In the genomic region with DNA sequence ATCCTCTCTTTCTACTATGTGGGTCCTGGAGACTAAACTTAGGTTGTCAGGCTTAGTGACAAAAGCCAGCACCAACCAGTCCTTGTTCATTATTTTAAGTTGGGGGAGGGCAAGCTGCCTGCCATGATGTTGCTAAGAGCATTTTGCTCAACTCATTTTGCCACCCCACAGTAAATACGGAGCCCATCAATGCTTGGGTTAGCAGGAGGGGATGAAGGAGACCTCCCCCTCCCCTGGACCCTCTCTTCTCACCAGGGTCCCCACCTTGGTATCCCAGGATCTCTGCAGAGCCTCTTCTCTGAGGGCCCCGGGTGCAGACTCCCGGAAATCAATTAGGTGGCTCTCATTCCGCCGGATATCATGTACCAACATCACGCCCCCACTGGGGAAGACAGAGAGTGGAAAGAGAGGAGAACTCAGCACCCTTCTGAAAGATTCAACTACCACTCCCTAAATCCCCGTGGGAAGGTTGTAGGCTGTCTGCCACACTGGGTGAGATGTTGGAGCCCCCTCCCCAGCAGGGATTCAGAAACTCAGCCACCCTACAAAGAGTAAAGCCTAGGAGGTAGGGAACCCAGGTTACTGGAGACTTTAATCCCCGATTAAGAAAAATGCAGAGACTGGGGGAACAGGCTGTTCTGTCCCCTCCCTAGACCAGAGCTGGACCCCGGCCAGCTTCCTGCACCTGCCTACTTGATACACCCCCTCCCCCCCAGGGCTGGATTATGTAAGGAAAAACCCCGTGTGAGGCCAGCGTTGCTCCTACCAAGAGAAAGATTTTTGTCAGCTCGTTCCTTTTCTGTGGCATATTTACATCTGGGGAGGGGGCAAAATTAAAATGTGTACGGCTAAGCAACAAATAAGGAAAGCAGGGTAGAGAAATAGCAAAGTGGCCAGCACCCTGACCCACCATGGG, we compare ENCODE assay signal across 13 mouse cellular contexts. TPM values are rescaled to one million over a fixed set of nuclear protein-coding genes. Genes with fewer than 3 reads are reported as not detected.
DNase-seq lines count a peak whose midpoint lies in the region; ATAC-seq lines count a peak whose summit lies in the region.
"Had no signal": no experiment of that assay in that cellular context is flagged by ENCODE, and none has a peak within 500 bp of the region (broad histone marks: within the 10 kb centered on the region; RNA-seq: fewer than 3 reads in every experiment).

No protein-coding gene starts in this region.

- peaks cover 45% of the 10 kb centered on the region for H3K36me3 ChIP-seq in forebrain, embryonic 13.5 days (ENCODE audit: poor library complexity, severe bottlenecking)
- H3K36me3 ChIP-seq in forebrain, embryonic 16.5 days (ENCODE audit: control insufficient read depth, insufficient read depth): peaks cover 2% of the 10 kb centered on the region; the same call in 1 of the 2 replicates
- peaks cover 2% of the 10 kb centered on the region for H3K36me3 ChIP-seq in megakaryocyte, embryonic 14.5 days (replicated peaks; ENCODE audit: low read length)
- no peaks in the 10 kb centered on the region for H3K36me3 ChIP-seq in embryonic facial prominence, embryonic 14.5 days (ENCODE audit: control insufficient read depth, insufficient read depth, low read length)
- H3K36me3 ChIP-seq: heart, embryonic 13.5 days; intestine, embryonic 15.5 days had no signal

- no peaks in the 10 kb centered on the region for H3K9me3 ChIP-seq in forebrain, embryonic 13.5 days (replicated peaks)
- no peaks in the 10 kb centered on the region for H3K9me3 ChIP-seq in forebrain, embryonic 16.5 days (ENCODE audit: control insufficient read depth, low read length)
- H3K9me3 ChIP-seq in megakaryocyte, embryonic 14.5 days: no peaks in the 10 kb centered on the region
- no peaks in the 10 kb centered on the region for H3K9me3 ChIP-seq in embryonic facial prominence, embryonic 14.5 days (ENCODE audit: control insufficient read depth, low read length)
- H3K9me3 ChIP-seq: heart, embryonic 13.5 days; intestine, embryonic 15.5 days had no signal

- H3K27me3 ChIP-seq in forebrain, embryonic 13.5 days: no peaks in the 10 kb centered on the region
- H3K27me3 ChIP-seq in forebrain, embryonic 16.5 days (replicated peaks; ENCODE audit: control insufficient read depth, insufficient read depth, low read length): no peaks in the 10 kb centered on the region
- H3K27me3 ChIP-seq in megakaryocyte, embryonic 14.5 days (replicated peaks): peaks cover 33% of the 10 kb centered on the region
- no peaks in the 10 kb centered on the region for H3K27me3 ChIP-seq in embryonic facial prominence, embryonic 14.5 days (replicated peaks; ENCODE audit: control insufficient read depth, insufficient read depth, low read length)
- H3K27me3 ChIP-seq: intestine, embryonic 15.5 days had no signal

- peak; percentile 92 for DNase-seq in embryonic facial prominence, embryonic 14.5 days (ENCODE audit: low spot score)
- DNase-seq in lung, postnatal 4 days: peak; percentile 29 to 50
- DNase-seq: thymus, postnatal 25 days had no signal

- H3K9ac ChIP-seq in forebrain, embryonic 13.5 days: peak overlapping the region; percentile 34; the same call in 1 of the 2 replicates
- H3K9ac ChIP-seq in forebrain, embryonic 16.5 days (replicated peaks; ENCODE audit: low read depth, low read length): no peak overlapping the region
- no peak overlapping the region for H3K9ac ChIP-seq in embryonic facial prominence, embryonic 14.5 days (ENCODE audit: low read depth, low read length)
- H3K9ac ChIP-seq: heart, embryonic 13.5 days; intestine, embryonic 15.5 days had no signal

- ATAC-seq in forebrain, embryonic 13.5 days: no peak
- no peak for ATAC-seq in forebrain, embryonic 16.5 days
- ATAC-seq in megakaryocyte, adult 5-6 weeks (ENCODE audit: poor library complexity, severe bottlenecking): no peak
- ATAC-seq in embryonic facial prominence, embryonic 14.5 days (ENCODE audit: low read depth): peak; percentile 91
- ATAC-seq in erythroid progenitor cell, adult 5-6 weeks (replicated peaks; ENCODE audit: low FRiP score, poor library complexity, severe bottlenecking): no peak
- no peak for ATAC-seq in granulocyte monocyte progenitor cell, adult 5-6 weeks (replicated peaks; ENCODE audit: poor library complexity, severe bottlenecking)
- ATAC-seq: CD4-positive, CD25-positive, alpha-beta regulatory T cell, adult 4 months; intestine, embryonic 15.5 days had no signal

- H3K4me3 ChIP-seq in forebrain, embryonic 13.5 days: no peak overlapping the region
- H3K4me3 ChIP-seq in forebrain, embryonic 16.5 days (replicated peaks; ENCODE audit: low read length): no peak overlapping the region
- peak overlapping the region; percentile 57 for H3K4me3 ChIP-seq in megakaryocyte, embryonic 14.5 days (replicated peaks)
- no peak overlapping the region for H3K4me3 ChIP-seq in embryonic facial prominence, embryonic 14.5 days (ENCODE audit: low read depth, low read length)
- H3K4me3 ChIP-seq: heart, embryonic 13.5 days; intestine, embryonic 15.5 days had no signal

- H3K4me2 ChIP-seq in forebrain, embryonic 13.5 days: no peak overlapping the region
- H3K4me2 ChIP-seq in forebrain, embryonic 16.5 days (ENCODE audit: low read length): no peak overlapping the region
- H3K4me2 ChIP-seq in embryonic facial prominence, embryonic 14.5 days (ENCODE audit: low read depth, low read length): no peak overlapping the region; the same call in 1 of the 2 replicates
- H3K4me2 ChIP-seq: heart, embryonic 13.5 days; intestine, embryonic 15.5 days had no signal

- peak overlapping the region; percentile 11; the same call in 1 of the 2 replicates for H3K27ac ChIP-seq in forebrain, embryonic 13.5 days
- no peak overlapping the region for H3K27ac ChIP-seq in forebrain, embryonic 16.5 days (ENCODE audit: low read length)
- H3K27ac ChIP-seq in embryonic facial prominence, embryonic 14.5 days (replicated peaks; ENCODE audit: low read depth, low read length): no peak overlapping the region; the same call in 1 of the 2 replicates
- H3K27ac ChIP-seq: heart, embryonic 13.5 days; intestine, embryonic 15.5 days had no signal

- 50% methylated on average over 13 of the region's 13 CpGs for WGBS in forebrain, embryonic 13.5 days
- 40% methylated on average over 13 of the region's 13 CpGs for WGBS in forebrain, embryonic 16.5 days
- WGBS in embryonic facial prominence, embryonic 14.5 days: 49% methylated on average over 13 of the region's 13 CpGs

- H3K4me1 ChIP-seq in forebrain, embryonic 13.5 days: peaks cover 22% of the 10 kb centered on the region
- peaks cover 6% of the 10 kb centered on the region; the same call in 1 of the 2 replicates for H3K4me1 ChIP-seq in forebrain, embryonic 16.5 days (replicated peaks; ENCODE audit: control insufficient read depth, insufficient read depth, low read length)
- H3K4me1 ChIP-seq in megakaryocyte, embryonic 14.5 days: peaks cover 31% of the 10 kb centered on the region
- no peaks in the 10 kb centered on the region for H3K4me1 ChIP-seq in embryonic facial prominence, embryonic 14.5 days (ENCODE audit: control insufficient read depth, insufficient read depth, low read length)
- H3K4me1 ChIP-seq: intestine, embryonic 15.5 days had no signal

RNA-seq across cellular contexts. Expression of a gene that starts 13.1 kb away (rescaled TPM):
- 19.0 and 22.8 TPM in 2 replicates for polyA plus RNA-seq in forebrain, embryonic 13.5 days (2015; fragmentation: Nextera tagmentation; extraction: Ambion mirVana)
- 22.3 and 22.8 TPM in 2 replicates for polyA plus RNA-seq in forebrain, embryonic 16.5 days (2015; fragmentation: Nextera tagmentation; extraction: Ambion mirVana)
- 4.9 and 10.2 TPM in 2 replicates for polyA plus RNA-seq in megakaryocyte, embryonic 14.5 days (2012; ENCODE audit: insufficient read depth, low replicate concordance)
- 8.9 and 9.6 TPM in 2 replicates for total RNA-seq in megakaryocyte, adult 5-6 weeks (2015)
- 12.0 and 13.6 TPM in 2 replicates for total RNA-seq in megakaryocyte, adult 5-6 weeks (2017)
- 15.3 and 15.8 TPM in 2 replicates for polyA plus RNA-seq in embryonic facial prominence, embryonic 14.5 days (2014; fragmentation: Nextera tagmentation; extraction: Ambion mirVana)
- total RNA-seq in erythroid progenitor cell, adult 5-6 weeks (2015; ENCODE audit: low replicate concordance): 3.2 and 6.3 TPM in 2 replicates
- 7.7 and 9.2 TPM in 2 replicates for total RNA-seq in erythroid progenitor cell, adult 5-6 weeks (2017; ENCODE audit: low replicate concordance)
- 4.1 and 5.6 TPM in 2 replicates for total RNA-seq in granulocyte monocyte progenitor cell, adult 5-6 weeks (2014; fragmentation: Nextera tagmentation)
- total RNA-seq in granulocyte monocyte progenitor cell, adult 5-6 weeks (2017): 3.6 and 4.4 TPM in 2 replicates

RNA-seq across cellular contexts. Expression of a gene that starts 13.3 kb away (rescaled TPM):
- polyA plus RNA-seq in forebrain, embryonic 13.5 days (2015; fragmentation: Nextera tagmentation; extraction: Ambion mirVana): 33.7 and 39.4 TPM in 2 replicates
- 47.2 and 62.3 TPM in 2 replicates for polyA plus RNA-seq in forebrain, embryonic 16.5 days (2015; fragmentation: Nextera tagmentation; extraction: Ambion mirVana)
- 0.60 and 24.0 TPM in 2 replicates for polyA plus RNA-seq in megakaryocyte, embryonic 14.5 days (2012; ENCODE audit: insufficient read depth, low replicate concordance)
- not detected in 2 replicates for total RNA-seq in megakaryocyte, adult 5-6 weeks (2015)
- total RNA-seq in megakaryocyte, adult 5-6 weeks (2017): not detected in 2 replicates
- polyA plus RNA-seq in embryonic facial prominence, embryonic 14.5 days (2014; fragmentation: Nextera tagmentation; extraction: Ambion mirVana): 6.1 and 8.7 TPM in 2 replicates
- total RNA-seq in erythroid progenitor cell, adult 5-6 weeks (2015; ENCODE audit: low replicate concordance): not detected in 2 replicates
- not detected in 2 replicates for total RNA-seq in erythroid progenitor cell, adult 5-6 weeks (2017; ENCODE audit: low replicate concordance)
- not detected in 2 replicates for total RNA-seq in granulocyte monocyte progenitor cell, adult 5-6 weeks (2014; fragmentation: Nextera tagmentation)
- not detected in 2 replicates for total RNA-seq in granulocyte monocyte progenitor cell, adult 5-6 weeks (2017)
- total RNA-seq: megakaryocyte-erythroid progenitor cell, adult 5-6 weeks had no signal

RNA-seq across cellular contexts. Expression of a gene that starts 31.0 kb away (rescaled TPM):
- polyA plus RNA-seq in forebrain, embryonic 13.5 days (2015; fragmentation: Nextera tagmentation; extraction: Ambion mirVana): 29.6 and 30.5 TPM in 2 replicates
- 26.9 and 28.7 TPM in 2 replicates for polyA plus RNA-seq in forebrain, embryonic 16.5 days (2015; fragmentation: Nextera tagmentation; extraction: Ambion mirVana)
- polyA plus RNA-seq in megakaryocyte, embryonic 14.5 days (2012; ENCODE audit: insufficient read depth, low replicate concordance): 8.0 and 12.2 TPM in 2 replicates
- total RNA-seq in megakaryocyte, adult 5-6 weeks (2015): 65.1 and 71.0 TPM in 2 replicates
- 16.7 and 24.8 TPM in 2 replicates for total RNA-seq in megakaryocyte, adult 5-6 weeks (2017)
- 23.0 and 27.4 TPM in 2 replicates for polyA plus RNA-seq in embryonic facial prominence, embryonic 14.5 days (2014; fragmentation: Nextera tagmentation; extraction: Ambion mirVana)
- total RNA-seq in erythroid progenitor cell, adult 5-6 weeks (2015; ENCODE audit: low replicate concordance): 55.1 and 66.7 TPM in 2 replicates
- total RNA-seq in erythroid progenitor cell, adult 5-6 weeks (2017; ENCODE audit: low replicate concordance): 19.4 and 24.4 TPM in 2 replicates
- 59.4 and 61.0 TPM in 2 replicates for total RNA-seq in granulocyte monocyte progenitor cell, adult 5-6 weeks (2014; fragmentation: Nextera tagmentation)
- 14.2 and 15.8 TPM in 2 replicates for total RNA-seq in granulocyte monocyte progenitor cell, adult 5-6 weeks (2017)
